Mouse (Mus musculus) forebrain, embryonic 13.5 days (tissue): ENCODE data around the gene Eif2ak4. TPM values are rescaled to one million over a fixed set of nuclear protein-coding genes. Genes with fewer than 3 reads are reported as not detected.

Experiments
- ATAC-seq: fragments of 200-750 bp; cut with Nextera tagmentation; 2 replicates; pipeline ENCODE4 v1.8.0; 2017
- H3K27ac ChIP-seq: fragments of 300-500 bp; sonication (generic); 2 replicates; pipeline ENCODE4 v1.5.1; 2015; ENCODE audit warnings: inconsistent platforms, mild to moderate bottlenecking, moderate library complexity
- H3K27me3 ChIP-seq: fragments of 300-500 bp; sonication (generic); 2 replicates; pipeline ENCODE4 v1.6.1; 2015; ENCODE audit warnings: mild to moderate bottlenecking, inconsistent platforms
- H3K36me3 ChIP-seq: fragments of 300-500 bp; sonication (generic); 2 replicates; pipeline ENCODE4 v1.6.1; 2015; ENCODE audit warnings: mild to moderate bottlenecking, inconsistent platforms; ENCODE audit not compliant: poor library complexity, severe bottlenecking
- H3K4me1 ChIP-seq: fragments of 300-500 bp; sonication (generic); 2 replicates; pipeline ENCODE4 v1.6.1; 2015; ENCODE audit warnings: inconsistent platforms
- H3K4me2 ChIP-seq: fragments of 300-500 bp; sonication (generic); 2 replicates; pipeline ENCODE4 v1.6.1; 2015; ENCODE audit warnings: inconsistent platforms, mild to moderate bottlenecking, moderate library complexity
- H3K4me3 ChIP-seq: fragments of 300-500 bp; sonication (generic); 2 replicates; pipeline ENCODE4 v1.5.1; 2015; ENCODE audit warnings: mild to moderate bottlenecking, inconsistent platforms
- H3K9ac ChIP-seq: fragments of 300-500 bp; sonication (generic); 2 replicates; pipeline ENCODE4 v1.6.1; 2015; ENCODE audit warnings: mild to moderate bottlenecking, inconsistent platforms
- H3K9me3 ChIP-seq: fragments of 300-500 bp; sonication (generic); replicated peaks from 2 replicates; pipeline ENCODE4 v1.6.1; 2016; ENCODE audit warnings: inconsistent platforms
- WGBS: fragments of 180-500 bp; shearing (Covaris S2); methylation state at CpG from one replicate; pipeline ENCODE4 v1.1.7; 2015; 5-methylcytosine and 5-hydroxymethylcytosine counted together
- polyA plus RNA-seq: library from polyadenylated mRNA; unstranded; fragments of >200 nt; fragmentation: Nextera tagmentation; extraction: Ambion mirVana; gene quantifications from 2 replicates; pipeline ENCODE4 v1.2.1, GENCODE M21; 2015

The Eif2ak4 gene
- polyA plus RNA-seq, 1 experiment from 2014 or later = 8.3 TPM

GRCm38 (mm10) chr2:118375522-118375921 is 12.9 kb upstream of the Eif2ak4 start:
- no peak overlapping the region for H3K4me2 ChIP-seq
- H3K27me3 ChIP-seq = peaks cover 21% of the 10 kb centered on the region
- WGBS = 100% methylated on average over 1 of the region's 1 CpGs
- no peak for ATAC-seq
- H3K9ac ChIP-seq = no peak overlapping the region
- H3K27ac ChIP-seq = no peak overlapping the region
- no peaks in the 10 kb centered on the region for H3K9me3 ChIP-seq
- H3K36me3 ChIP-seq = no peaks in the 10 kb centered on the region
- no peak overlapping the region for H3K4me3 ChIP-seq
- H3K4me1 ChIP-seq = peaks cover 24% of the 10 kb centered on the region

- H3K9ac ChIP-seq = no peak overlapping the region
Measured at GRCm38 (mm10) chr2:118375931-118376330, 12.5 kb upstream of the Eif2ak4 start.

GRCm38 (mm10) chr2:118379756-118380155 is 8.7 kb upstream of the Eif2ak4 start:
- H3K9me3 ChIP-seq = no peaks in the 10 kb centered on the region
- H3K36me3 ChIP-seq = no peaks in the 10 kb centered on the region
- 0 out of 2 replicates have a peak, but pooled peaks cover 2% of the 10 kb centered on the region for H3K27me3 ChIP-seq
- no peak overlapping the region for H3K4me2 ChIP-seq
- 11% methylated on average over 1 of the region's 1 CpGs for WGBS
- no peak overlapping the region for H3K4me3 ChIP-seq
- H3K27ac ChIP-seq = no peak overlapping the region
- no peak overlapping the region for H3K9ac ChIP-seq
- H3K4me1 ChIP-seq = peaks cover 6% of the 10 kb centered on the region; the same call in 1 of the 2 replicates
- no peak for ATAC-seq

More at GRCm38 (mm10) chr2:118375931-118376330, 12.5 kb upstream of the Eif2ak4 start:
- Histone ChIP-seq H3K27ac (no peak overlapping the region), H3K36me3 (no peaks in the 10 kb centered on the region), H3K4me3 (no peak overlapping the region), H3K4me1 (peaks cover 24% of the 10 kb centered on the region), H3K4me2 (no peak overlapping the region), H3K27me3 (peaks cover 18% of the 10 kb centered on the region), H3K9me3 (no peaks in the 10 kb centered on the region)
- no peak for ATAC-seq

- no peak for ATAC-seq
- no peaks in the 10 kb centered on the region for H3K36me3 ChIP-seq
- 76% methylated on average over 5 of the region's 5 CpGs for WGBS
- H3K27ac ChIP-seq = no peak overlapping the region
- H3K4me2 ChIP-seq = no peak overlapping the region
- no peaks in the 10 kb centered on the region for H3K9me3 ChIP-seq
- H3K4me3 ChIP-seq = no peak overlapping the region
- H3K9ac ChIP-seq = no peak overlapping the region
- H3K4me1 ChIP-seq = peaks cover 11% of the 10 kb centered on the region
- no peaks in the 10 kb centered on the region for H3K27me3 ChIP-seq
Measured at GRCm38 (mm10) chr2:118383387-118383786, 5.0 kb upstream of the Eif2ak4 start.

- H3K4me3 ChIP-seq = peak overlapping the region; percentile 80
- ATAC-seq = no peak
- no peaks in the 10 kb centered on the region for H3K9me3 ChIP-seq
- H3K9ac ChIP-seq = peak overlapping the region; percentile 90
- no peak overlapping the region for H3K27ac ChIP-seq
- peaks cover 20% of the 10 kb centered on the region for H3K4me1 ChIP-seq
- H3K4me2 ChIP-seq = peak overlapping the region; percentile 76
- WGBS = 71% methylated on average over 3 of the region's 3 CpGs
- H3K36me3 ChIP-seq = no peaks in the 10 kb centered on the region
- no peaks in the 10 kb centered on the region for H3K27me3 ChIP-seq
Measured at GRCm38 (mm10) chr2:118389569-118389968, 1.2 kb downstream of the Eif2ak4 start.

- Histone ChIP-seq H3K27me3 (no peaks in the 10 kb centered on the region), H3K36me3 (no peaks in the 10 kb centered on the region), H3K9me3 (peaks cover under 1% of the 10 kb centered on the region; the same call in 1 of the 2 replicates), H3K9ac (no peak overlapping the region), H3K4me2 (no peak overlapping the region; the same call in 1 of the 2 replicates), H3K4me1 (peaks cover 20% of the 10 kb centered on the region), H3K4me3 (no peak overlapping the region), H3K27ac (no peak overlapping the region)
- WGBS = 73% methylated on average over 5 of the region's 5 CpGs
- ATAC-seq = no peak
Measured at GRCm38 (mm10) chr2:118390072-118390471, 1.7 kb downstream of the Eif2ak4 start.

- peaks cover 8% of the 10 kb centered on the region; the same call in 1 of the 2 replicates for H3K9me3 ChIP-seq
Measured at GRCm38 (mm10) chr2:118391201-118391600, 2.8 kb downstream of the Eif2ak4 start.

GRCm38 (mm10) chr2:118399751-118400150 is 11.3 kb downstream of the Eif2ak4 start:
- H3K27ac ChIP-seq = no peak overlapping the region
- no peaks in the 10 kb centered on the region for H3K27me3 ChIP-seq
- H3K4me2 ChIP-seq = no peak overlapping the region
- H3K9me3 ChIP-seq = peaks cover 8% of the 10 kb centered on the region; the same call in 1 of the 2 replicates
- peaks cover 10% of the 10 kb centered on the region for H3K4me1 ChIP-seq
- H3K4me3 ChIP-seq = no peak overlapping the region
- WGBS = 90% methylated on average over 5 of the region's 5 CpGs
- no peak for ATAC-seq
- no peak overlapping the region for H3K9ac ChIP-seq
- H3K36me3 ChIP-seq = no peaks in the 10 kb centered on the region; the same call in 1 of the 2 replicates

More at GRCm38 (mm10) chr2:118391201-118391600, 2.8 kb downstream of the Eif2ak4 start:
- WGBS = 72% methylated on average over 5 of the region's 5 CpGs
- no peak overlapping the region for H3K9ac ChIP-seq
- H3K4me2 ChIP-seq = no peak overlapping the region
- no peaks in the 10 kb centered on the region for H3K36me3 ChIP-seq
- peaks cover 20% of the 10 kb centered on the region for H3K4me1 ChIP-seq
- ATAC-seq = no peak
- no peaks in the 10 kb centered on the region for H3K27me3 ChIP-seq
- H3K27ac ChIP-seq = no peak overlapping the region
- H3K4me3 ChIP-seq = no peak overlapping the region

GRCm38 (mm10) chr2:118401834-118402727 is 13.7 kb downstream of the Eif2ak4 start:
- Histone ChIP-seq H3K27ac (no peak overlapping the region), H3K9me3 (no peaks in the 10 kb centered on the region), H3K4me3 (no peak overlapping the region), H3K4me2 (no peak overlapping the region), H3K27me3 (no peaks in the 10 kb centered on the region), H3K36me3 (no peaks in the 10 kb centered on the region; the same call in 1 of the 2 replicates), H3K4me1 (peaks cover 10% of the 10 kb centered on the region), H3K9ac (no peak overlapping the region)
- 0 out of 2 replicates have a peak, but pooled peaks have one; percentile 45 for ATAC-seq
- 66% methylated on average over 5 of the region's 5 CpGs for WGBS

- no peak overlapping the region for H3K9ac ChIP-seq
- WGBS = 65% methylated on average over 5 of the region's 5 CpGs
- no peak overlapping the region; the same call in 1 of the 2 replicates for H3K27ac ChIP-seq
- no peaks in the 10 kb centered on the region for H3K27me3 ChIP-seq
- no peak for ATAC-seq
- no peaks in the 10 kb centered on the region for H3K9me3 ChIP-seq
- no peak overlapping the region for H3K4me3 ChIP-seq
- H3K4me1 ChIP-seq = peaks cover 10% of the 10 kb centered on the region
- H3K4me2 ChIP-seq = no peak overlapping the region
- H3K36me3 ChIP-seq = peaks cover 6% of the 10 kb centered on the region
Measured at GRCm38 (mm10) chr2:118404336-118404735, 15.9 kb downstream of the Eif2ak4 start.

GRCm38 (mm10) chr2:118405568-118405967 is 17.1 kb downstream of the Eif2ak4 start:
- Histone ChIP-seq H3K36me3 (peaks cover 9% of the 10 kb centered on the region), H3K4me1 (peaks cover 10% of the 10 kb centered on the region), H3K27me3 (no peaks in the 10 kb centered on the region), H3K9ac (no peak overlapping the region), H3K9me3 (no peaks in the 10 kb centered on the region), H3K4me2 (no peak overlapping the region), H3K27ac (no peak overlapping the region), H3K4me3 (no peak overlapping the region)
- 92% methylated on average over 4 of the region's 4 CpGs for WGBS
- ATAC-seq = no peak

GRCm38 (mm10) chr2:118406811-118407210 is 18.4 kb downstream of the Eif2ak4 start:
- Histone ChIP-seq H3K9ac (no peak overlapping the region), H3K4me2 (no peak overlapping the region), H3K9me3 (no peaks in the 10 kb centered on the region), H3K27ac (no peak overlapping the region), H3K4me3 (no peak overlapping the region), H3K36me3 (peaks cover 20% of the 10 kb centered on the region), H3K27me3 (no peaks in the 10 kb centered on the region), H3K4me1 (peaks cover 8% of the 10 kb centered on the region)
- WGBS = 73% methylated on average over 2 of the region's 2 CpGs
- ATAC-seq = no peak
